In genomic region chr10:111137905-111138304, GRCm38 (mm10) we compare ENCODE assay signal across 24 mouse cellular contexts. TPM values are rescaled to one million over a fixed set of nuclear protein-coding genes. Genes with fewer than 3 reads are reported as not detected.
DNase-seq lines count a peak whose midpoint lies in the region; ATAC-seq and TF ChIP-seq lines count a peak whose summit lies in the region.
"Had no signal": no experiment of that assay in that cellular context is flagged by ENCODE, and none has a peak within 500 bp of the region (broad histone marks: within the 10 kb centered on the region; RNA-seq: fewer than 3 reads in every experiment).

No protein-coding gene starts in this region.

- no peaks in the 10 kb centered on the region for H3K36me3 ChIP-seq in heart, embryonic 16.5 days (ENCODE audit: control insufficient read depth, insufficient read depth)
- H3K36me3 ChIP-seq in midbrain, embryonic 16.5 days (ENCODE audit: control insufficient read depth, insufficient read depth, low read length): no peaks in the 10 kb centered on the region
- H3K36me3 ChIP-seq: embryonic facial prominence, embryonic 10.5 days; embryonic facial prominence, embryonic 12.5 days; forebrain, embryonic 15.5 days had no signal

- intact Hi-C loops in heart, postnatal 14 days (cut with DNase I): no loop called here

- H3K9me3 ChIP-seq in heart, embryonic 16.5 days (replicated peaks; ENCODE audit: control insufficient read depth, low read length): no peaks in the 10 kb centered on the region
- H3K9me3 ChIP-seq in midbrain, embryonic 16.5 days (replicated peaks; ENCODE audit: control insufficient read depth, low read length, poor library complexity, severe bottlenecking): no peaks in the 10 kb centered on the region
- H3K9me3 ChIP-seq: embryonic facial prominence, embryonic 10.5 days; embryonic facial prominence, embryonic 12.5 days; forebrain, embryonic 13.5 days; forebrain, embryonic 15.5 days had no signal

- no peak overlapping the region for H3K4me3 ChIP-seq in heart, embryonic 16.5 days (ENCODE audit: low read length)
- H3K4me3 ChIP-seq in midbrain, embryonic 16.5 days (ENCODE audit: low read depth, low read length): no peak overlapping the region
- no peak overlapping the region for H3K4me3 ChIP-seq in lung, adult 2 months (replicated peaks; ENCODE audit: extremely low read depth, low read depth, low read length)
- H3K4me3 ChIP-seq: embryonic facial prominence, embryonic 10.5 days; embryonic facial prominence, embryonic 12.5 days; forebrain, embryonic 13.5 days; forebrain, embryonic 15.5 days had no signal

- peaks cover 6% of the 10 kb centered on the region; the same call in 1 of the 2 replicates for H3K4me1 ChIP-seq in heart, embryonic 16.5 days (ENCODE audit: control insufficient read depth, insufficient read depth, low read length)
- no peaks in the 10 kb centered on the region for H3K4me1 ChIP-seq in midbrain, embryonic 16.5 days (ENCODE audit: control insufficient read depth, insufficient read depth, low read length)
- H3K4me1 ChIP-seq in lung, adult 2 months (ENCODE audit: control insufficient read depth, insufficient read depth, low read length): no peaks in the 10 kb centered on the region
- H3K4me1 ChIP-seq: embryonic facial prominence, embryonic 12.5 days; forebrain, embryonic 13.5 days; forebrain, embryonic 15.5 days had no signal

- no peak for TF ChIP-seq CTCF in lung, adult 2 months (IDR thresholded peaks at IDR 0.05; ENCODE audit: insufficient read depth, low read length)

- no peak for ATAC-seq in heart, embryonic 16.5 days (replicated peaks; ENCODE audit: extremely low read depth, insufficient read depth, low FRiP score)
- ATAC-seq in midbrain, embryonic 16.5 days: no peak
- ATAC-seq: CD4-positive, CD25-positive, alpha-beta regulatory T cell, adult 4 months; forebrain, embryonic 13.5 days; forebrain, embryonic 15.5 days; forebrain, postnatal 0 days had no signal

- no peak overlapping the region for H3K4me2 ChIP-seq in heart, embryonic 16.5 days (ENCODE audit: low read depth, low read length)
- no peak overlapping the region for H3K4me2 ChIP-seq in midbrain, embryonic 16.5 days (ENCODE audit: low read length)
- H3K4me2 ChIP-seq: embryonic facial prominence, embryonic 12.5 days; forebrain, embryonic 13.5 days; forebrain, embryonic 15.5 days had no signal

- 72% methylated on average over 4 of the region's 4 CpGs for WGBS in heart, embryonic 16.5 days
- WGBS in midbrain, embryonic 16.5 days: 87% methylated on average over 4 of the region's 4 CpGs
- WGBS in lung, adult 2 months: 68% methylated on average over 4 of the region's 4 CpGs

- no peak overlapping the region for H3K9ac ChIP-seq in heart, embryonic 16.5 days (ENCODE audit: low read length)
- H3K9ac ChIP-seq in midbrain, embryonic 16.5 days (ENCODE audit: low read depth, low read length): no peak overlapping the region
- H3K9ac ChIP-seq: embryonic facial prominence, embryonic 12.5 days; forebrain, embryonic 13.5 days; forebrain, embryonic 15.5 days; forebrain, postnatal 0 days had no signal

- H3K27me3 ChIP-seq in heart, embryonic 16.5 days (ENCODE audit: control insufficient read depth, insufficient read depth, low read length): no peaks in the 10 kb centered on the region
- H3K27me3 ChIP-seq in midbrain, embryonic 16.5 days (ENCODE audit: control insufficient read depth, insufficient read depth, low read depth, low read length): no peaks in the 10 kb centered on the region
- H3K27me3 ChIP-seq: CH12.LX; embryonic facial prominence, embryonic 12.5 days; forebrain, embryonic 13.5 days; forebrain, embryonic 15.5 days had no signal

- TF ChIP-seq POLR2A in lung, adult 2 months (IDR thresholded peaks at IDR 0.05; ENCODE audit: borderline replicate concordance, extremely low read depth, low read depth, low read length): no peak

- H3K27ac ChIP-seq in heart, embryonic 16.5 days (ENCODE audit: low read length): peak overlapping the region; percentile 4; the same call in 1 of the 2 replicates
- H3K27ac ChIP-seq in midbrain, embryonic 16.5 days (ENCODE audit: low read length): no peak overlapping the region
- H3K27ac ChIP-seq: embryonic facial prominence, embryonic 10.5 days; embryonic facial prominence, embryonic 12.5 days; forebrain, embryonic 13.5 days; forebrain, embryonic 15.5 days had no signal

- no peak for DNase-seq in heart, postnatal 14 days
- DNase-seq in 3134 (ENCODE audit: extremely low read depth, insufficient read length, low spot score) (peak; percentile 23), ES-CJ7 (ENCODE audit: low read depth, low spot score) (peak; percentile 22), ZHBTc4 (ENCODE audit: low read depth, low spot score) (peak; percentile 44)
- no peak for DNase-seq in spleen, postnatal 14 days (ENCODE audit: low spot score in 2 of 2)
- no peak for DNase-seq in lung, adult 2 months
- DNase-seq: adrenal gland, adult 2 months; adrenal gland, postnatal 10 days; adrenal gland, postnatal 25 days; B cell, adult 2 months; cerebellum, adult 11 months; cerebellum, adult 18-20 months; cerebellum, adult 9-10 months; cerebellum, postnatal 10 days; cerebellum, postnatal 25 days; forebrain, postnatal 0 days had no signal

RNA-seq across cellular contexts. Expression of gene Osbpl8, which starts 26.6 kb away (rescaled TPM):
- 28.8 and 30.2 TPM in 2 replicates for polyA plus RNA-seq in heart, embryonic 16.5 days (2015; fragmentation: Nextera tagmentation; extraction: Ambion mirVana)
- 10 to 100 TPM; 68.2 to 78.9 TPM for total RNA-seq in heart, postnatal 14 days (2021)
- polyA plus RNA-seq in midbrain, embryonic 16.5 days (2015; fragmentation: Nextera tagmentation; extraction: Ambion mirVana): 15.2 and 19.5 TPM in 2 replicates
- polyA plus RNA-seq in lung, adult 2 months (2012; rRNA removed): 5.7 and 8.3 TPM in 2 replicates

Comparison
In these comparisons a context has a peak if more than half of its experiments do, and no peak if none do; other contexts are left out.
1. DNase-seq: peak in 3134 (single experiment), ES-CJ7 (single experiment) and ZHBTc4 (single experiment); none in heart, postnatal 14 days (0 of 2), spleen, postnatal 14 days (0 of 2) and lung, adult 2 months (single experiment).